Mouse (Mus musculus) thymus, postnatal 0 days (tissue): ENCODE data around the gene Klf5. TPM values are rescaled to one million over a fixed set of nuclear protein-coding genes. Genes with fewer than 3 reads are reported as not detected.

ENCODE experiments used
- polyA plus RNA-seq: library from polyadenylated mRNA; unstranded; fragments of >200 nt; fragmentation: Nextera tagmentation; extraction: Ambion mirVana; gene quantifications from 2 replicates; pipeline ENCODE4 v1.2.1, GENCODE M21; 2015

The Klf5 gene
- polyA plus RNA-seq, 1 experiment from 2014 or later: 2.3 TPM

Other genes starting within 250 kb of the Klf5 start
- 13.9 and 14.2 TPM in 2 replicates for gene Pibf1, start 199.3 kb upstream of the Klf5 start, polyA plus RNA-seq
- gene Dis3, start 198.9 kb upstream of the Klf5 start, polyA plus RNA-seq: 23.9 TPM in 2 replicates